In the genomic region with DNA sequence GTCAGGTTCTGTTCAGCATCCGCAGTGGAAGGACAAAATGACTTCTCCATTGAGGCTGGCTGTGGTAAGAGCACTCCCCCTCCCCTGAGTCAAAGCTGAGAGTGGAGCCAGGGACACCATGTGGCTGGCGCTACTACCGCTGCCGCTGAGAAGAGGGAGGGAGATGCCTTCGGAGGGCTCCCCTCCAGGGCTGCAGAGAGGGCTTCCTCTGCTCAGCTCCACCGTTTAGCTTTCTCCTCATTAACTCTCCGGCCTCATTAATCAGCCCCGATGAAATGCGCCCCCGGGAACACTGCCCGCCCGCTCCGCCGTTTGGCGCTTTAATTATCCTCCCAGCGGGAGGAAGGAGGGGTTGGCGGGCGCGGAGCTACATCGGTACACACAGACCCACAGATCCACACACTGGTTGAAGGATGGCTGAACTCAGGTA, we compare ENCODE assay signal across 9 mouse cellular contexts. TPM values are rescaled to one million over a fixed set of nuclear protein-coding genes. Genes with fewer than 3 reads are reported as not detected.
DNase-seq lines count a peak whose midpoint lies in the region; ATAC-seq and TF ChIP-seq lines count a peak whose summit lies in the region.
"Had no signal": no experiment of that assay in that cellular context is flagged by ENCODE, and none has a peak within 500 bp of the region (broad histone marks: within the 10 kb centered on the region; RNA-seq: fewer than 3 reads in every experiment).

No protein-coding gene starts in this region.

- under 1% methylated on average over 19 of the region's 20 CpGs for WGBS in forebrain, postnatal 0 days
- 1% methylated on average over 20 of the region's 20 CpGs for WGBS in neural tube, embryonic 12.5 days

- peak overlapping the region; percentile 40; the same call in 1 of the 2 replicates for H3K27ac ChIP-seq in forebrain, postnatal 0 days (ENCODE audit: low read depth, low read length)
- no peak overlapping the region for H3K27ac ChIP-seq in neural tube, embryonic 12.5 days
- H3K27ac ChIP-seq: liver, embryonic 15.5 days had no signal

- peaks cover 13% of the 10 kb centered on the region; the same call in 1 of the 2 replicates for H3K4me1 ChIP-seq in forebrain, postnatal 0 days (ENCODE audit: insufficient read depth)
- H3K4me1 ChIP-seq in neural tube, embryonic 12.5 days, result peaks cover 59% of the 10 kb centered on the region

- H3K4me3 ChIP-seq in forebrain, postnatal 0 days (ENCODE audit: low read depth, low read length), result peak overlapping the region; percentile 41
- 0 out of 2 replicates have a peak overlapping the region, but pooled peaks have one; percentile 2 for H3K4me3 ChIP-seq in neural tube, embryonic 12.5 days
- H3K4me3 ChIP-seq: liver, embryonic 15.5 days had no signal

- no peaks in the 10 kb centered on the region for H3K36me3 ChIP-seq in forebrain, postnatal 0 days (ENCODE audit: insufficient read depth)
- no peaks in the 10 kb centered on the region for H3K36me3 ChIP-seq in neural tube, embryonic 12.5 days
- H3K36me3 ChIP-seq: liver, embryonic 15.5 days had no signal

- peak overlapping the region; percentile 57 for H3K9ac ChIP-seq in forebrain, postnatal 0 days
- no peak overlapping the region for H3K9ac ChIP-seq in neural tube, embryonic 12.5 days
- H3K9ac ChIP-seq: liver, embryonic 15.5 days had no signal

- peak; percentile 12 for DNase-seq in kidney, postnatal 14 days
- DNase-seq in kidney, postnatal 25 days, result no peak
- peak; percentile 51 for DNase-seq in cerebellum, adult 8-10 months
- peak; percentile 82 for DNase-seq in forebrain, postnatal 0 days
- peak; percentile 44 to 52 for DNase-seq in layer of hippocampus, postnatal 25 days (ENCODE audit: extremely low spot score in 1 of 2, low spot score in 1 of 2)
- no peak for DNase-seq in urinary bladder, postnatal 36 days (ENCODE audit: low spot score in 2 of 2)
- DNase-seq in gastrocnemius, postnatal 14 days, result no peak

- H3K4me2 ChIP-seq in forebrain, postnatal 0 days (ENCODE audit: low read depth), result peak overlapping the region; percentile 65
- H3K4me2 ChIP-seq in neural tube, embryonic 12.5 days (replicated peaks), result peak overlapping the region; percentile 46
- H3K4me2 ChIP-seq: liver, embryonic 15.5 days had no signal

- H3K27me3 ChIP-seq in forebrain, postnatal 0 days (ENCODE audit: insufficient read depth, low read length), result no peaks in the 10 kb centered on the region; the same call in 1 of the 2 replicates
- H3K27me3 ChIP-seq in neural tube, embryonic 12.5 days (replicated peaks), result peaks cover 80% of the 10 kb centered on the region

- ATAC-seq in forebrain, postnatal 0 days, result peak; percentile 86
- peak; percentile 49 for ATAC-seq in neural tube, embryonic 12.5 days (ENCODE audit: low FRiP score, low read depth)

- intact Hi-C loops in gastrocnemius, postnatal 14 days (cut with DNase I; ENCODE audit: low total_unique reads), result loop anchor here (2.0 to 5.0 kb wide), 2 partner anchors 28 to 171 kb away; no protein-coding TSS in a partner anchor

- TF ChIP-seq CTCF in forebrain, postnatal 0 days (IDR thresholded peaks at IDR 0.05; ENCODE audit: low read depth), result no peak

- no peaks in the 10 kb centered on the region for H3K9me3 ChIP-seq in forebrain, postnatal 0 days (ENCODE audit: low read length)
- no peaks in the 10 kb centered on the region for H3K9me3 ChIP-seq in neural tube, embryonic 12.5 days
- H3K9me3 ChIP-seq: liver, embryonic 15.5 days had no signal

RNA-seq across cellular contexts. Expression of a gene that starts 23.4 kb away (rescaled TPM):
- total RNA-seq in forebrain, postnatal 0 days (2014; rRNA removed), result 1.2 and 1.9 TPM in 2 replicates
- polyA plus RNA-seq in forebrain, postnatal 0 days (2015; fragmentation: Nextera tagmentation; extraction: Ambion mirVana), result 0.48 and 1.5 TPM in 2 replicates
- total RNA-seq in layer of hippocampus, postnatal 25 days (2021), result 10 to 100 TPM; 10.2 to 20.0 TPM
- polyA plus RNA-seq in neural tube, embryonic 12.5 days (2016; fragmentation: Nextera tagmentation; extraction: Ambion mirVana), result 124 and 127 TPM in 2 replicates
- not detected for total RNA-seq in gastrocnemius, postnatal 14 days (2021)

RNA-seq across cellular contexts. Expression of a gene that starts 32.6 kb away (rescaled TPM):
- total RNA-seq in forebrain, postnatal 0 days (2014; rRNA removed), result 43.3 and 122 TPM in 2 replicates
- polyA plus RNA-seq in forebrain, postnatal 0 days (2015; fragmentation: Nextera tagmentation; extraction: Ambion mirVana), result 15.3 and 19.5 TPM in 2 replicates
- 10 to 100 TPM; 20.0 to 21.6 TPM for total RNA-seq in layer of hippocampus, postnatal 25 days (2021)
- polyA plus RNA-seq in neural tube, embryonic 12.5 days (2016; fragmentation: Nextera tagmentation; extraction: Ambion mirVana), result 49.2 and 49.4 TPM in 2 replicates
- 1 to 10 TPM; 4.1 to 6.4 TPM for total RNA-seq in gastrocnemius, postnatal 14 days (2021)

RNA-seq across cellular contexts. Expression of a gene that starts 54.8 kb away (rescaled TPM):
- 4.1 and 9.6 TPM in 2 replicates for total RNA-seq in forebrain, postnatal 0 days (2014; rRNA removed)
- polyA plus RNA-seq in forebrain, postnatal 0 days (2015; fragmentation: Nextera tagmentation; extraction: Ambion mirVana), result 3.1 and 3.3 TPM in 2 replicates
- 1 to 10 TPM; 5.3 to 6.7 TPM for total RNA-seq in layer of hippocampus, postnatal 25 days (2021)
- 9.9 and 10.1 TPM in 2 replicates for polyA plus RNA-seq in neural tube, embryonic 12.5 days (2016; fragmentation: Nextera tagmentation; extraction: Ambion mirVana)
- 10 to 100 TPM; 16.7 to 23.6 TPM for total RNA-seq in gastrocnemius, postnatal 14 days (2021)

Comparison
In these comparisons a context has a peak if more than half of its experiments do, and no peak if none do; other contexts are left out.
1. DNase-seq: peak in kidney, postnatal 14 days (single experiment), cerebellum, adult 8-10 months (single experiment), forebrain, postnatal 0 days (single experiment) and layer of hippocampus, postnatal 25 days (2 of 2); none in kidney, postnatal 25 days (0 of 2), urinary bladder, postnatal 36 days (0 of 2) and gastrocnemius, postnatal 14 days (single experiment).